Mouse (Mus musculus) gastrocnemius, postnatal 25 days (tissue): Measurements from ENCODE around the gene Gm44973. TPM values are rescaled to one million over a fixed set of nuclear protein-coding genes. Genes with fewer than 3 reads are reported as not detected.
"Not testable (repeated sequence)": the region's sequence is repeated elsewhere in the genome, so short reads cannot be mapped to it uniquely, and the experiment has no call there.

ENCODE experiments used
- DNase-seq: peaks from one replicate; pipeline ENCODE4 v3.0.0; 2022
- total RNA-seq, 2 experiments: library from RNA; stranded (reverse); gene quantifications; 1 replicate in 1 of 2; 2 replicates in 1 of 2; pipeline ENCODE4 v1.2.3; 2021

The Gm44973 gene
- total RNA-seq, 2 experiments from 2014 or later, result not detected

GRCm38 (mm10) chr7:5051193-5052192 lies 36.2 kb downstream of the Gm44973 start, which contains the start of gene Zfp580:
TSS of gene Zfp580 (plus strand) at chr7:5051538.
- peak; percentile 74 for DNase-seq

GRCm38 (mm10) chr7:5052438-5052837 lies 37.1 kb downstream of the Gm44973 start:
- no peak for DNase-seq

- DNase-seq, result no peak
These were observed 37.6 kb downstream of the Gm44973 start for GRCm38 (mm10) chr7:5052931-5053343.

GRCm38 (mm10) chr7:5053456-5054179 lies 38.3 kb downstream of the Gm44973 start:
- no peak for DNase-seq

- no peak for DNase-seq
These were observed 41.5 kb downstream of the Gm44973 start for GRCm38 (mm10) chr7:5056651-5057263.

- no peak for DNase-seq
These were observed 42.1 kb downstream of the Gm44973 start for GRCm38 (mm10) chr7:5057381-5057780.

GRCm38 (mm10) chr7:5057804-5058203 lies 42.5 kb downstream of the Gm44973 start:
- no peak for DNase-seq

GRCm38 (mm10) chr7:5058631-5059030 lies 43.3 kb downstream of the Gm44973 start:
- DNase-seq, result no peak

GRCm38 (mm10) chr7:5059421-5059820 lies 44.1 kb downstream of the Gm44973 start:
- DNase-seq, result no peak

- DNase-seq, result peak; percentile 60
These were observed 45.0 kb downstream of the Gm44973 start for GRCm38 (mm10) chr7:5060239-5060731.

GRCm38 (mm10) chr7:5060944-5061773 lies 45.9 kb downstream of the Gm44973 start:
- DNase-seq, result peak; percentile 95

- DNase-seq, result peak; percentile 94
These were observed 46.6 kb downstream of the Gm44973 start, which contains the start of gene U2af2 for GRCm38 (mm10) chr7:5061774-5062359. TSS of gene U2af2 (plus strand) at chr7:5062143.

GRCm38 (mm10) chr7:5062360-5063001 lies 47.2 kb downstream of the Gm44973 start:
- DNase-seq, result no peak

- no peak for DNase-seq
These were observed 49.6 kb downstream of the Gm44973 start for GRCm38 (mm10) chr7:5064886-5065285.

- no peak for DNase-seq
These were observed 58.3 kb downstream of the Gm44973 start for GRCm38 (mm10) chr7:5073586-5073985.

- no peak for DNase-seq
These were observed 59.7 kb downstream of the Gm44973 start for GRCm38 (mm10) chr7:5074984-5075383.

GRCm38 (mm10) chr7:5076931-5077330 lies 61.6 kb downstream of the Gm44973 start:
- DNase-seq, result no peak

- DNase-seq, result not testable (repeated sequence)
These were observed 64.2 kb downstream of the Gm44973 start for GRCm38 (mm10) chr7:5079365-5080009.

GRCm38 (mm10) chr7:5080010-5080751 lies 64.9 kb downstream of the Gm44973 start, which contains the start of gene Epn1:
TSS of gene Epn1 (plus strand) at chr7:5080235.
- peak; percentile 96 for DNase-seq
